Mouse (Mus musculus): ENCODE measurements around the gene Mmp28. TPM values are rescaled to one million over a fixed set of nuclear protein-coding genes. Genes with fewer than 3 reads are reported as not detected.

Mmp28 gene
- polyA plus RNA-seq, 1 experiment from 2014 or later, result 1.6 TPM

GRCm38 (mm10) chr11:83457912-83458601 lies 4.8 kb downstream of the Mmp28 start:
- no peaks in the 10 kb centered on the region for H3K36me3 ChIP-seq
- no peak for DNase-seq (ENCODE audit: low spot score)
- H3K27ac ChIP-seq (replicated peaks), result no peak overlapping the region
- peaks cover 89% of the 10 kb centered on the region for H3K27me3 ChIP-seq (ENCODE audit: low read depth, poor library complexity, severe bottlenecking)
- no peaks in the 10 kb centered on the region for H3K9me3 ChIP-seq (replicated peaks)
- no peak overlapping the region for H3K4me3 ChIP-seq
- H3K4me1 ChIP-seq, result peaks cover 48% of the 10 kb centered on the region
- 62% methylated on average over 9 of the region's 9 CpGs for WGBS

- no peak for DNase-seq (ENCODE audit: low spot score)
- peaks cover 83% of the 10 kb centered on the region for H3K27me3 ChIP-seq (ENCODE audit: low read depth, poor library complexity, severe bottlenecking)
- H3K4me1 ChIP-seq, result peaks cover 40% of the 10 kb centered on the region
- no peaks in the 10 kb centered on the region for H3K9me3 ChIP-seq (replicated peaks)
- 24% methylated on average over 7 of the region's 7 CpGs for WGBS
- peak overlapping the region; percentile 28; the same call in 1 of the 2 replicates for H3K27ac ChIP-seq (replicated peaks)
- no peaks in the 10 kb centered on the region for H3K36me3 ChIP-seq
- H3K4me3 ChIP-seq, result 0 out of 2 replicates have a peak overlapping the region, but pooled peaks have one; percentile 20
These were observed 5.6 kb downstream of the Mmp28 start for GRCm38 (mm10) chr11:83457257-83457656.

- WGBS, result 78% methylated on average over 3 of the region's 3 CpGs
- H3K27ac ChIP-seq (replicated peaks), result 0 out of 2 replicates have a peak overlapping the region, but pooled peaks have one; percentile 9
- DNase-seq (ENCODE audit: low spot score), result no peak
These were observed 7.3 kb downstream of the Mmp28 start for GRCm38 (mm10) chr11:83455608-83456007.

GRCm38 (mm10) chr11:83454548-83454947 lies 8.3 kb downstream of the Mmp28 start:
- Histone ChIP-seq H3K36me3 (no peaks in the 10 kb centered on the region), H3K27ac (replicated peaks) (0 out of 2 replicates have a peak overlapping the region, but pooled peaks have one; percentile 9), H3K4me1 (peaks cover 33% of the 10 kb centered on the region), H3K9me3 (replicated peaks) (no peaks in the 10 kb centered on the region), H3K4me3 (no peak overlapping the region), H3K27me3 (ENCODE audit: low read depth, poor library complexity, severe bottlenecking) (peaks cover 74% of the 10 kb centered on the region)
- 48% methylated on average over 4 of the region's 4 CpGs for WGBS
- no peak for DNase-seq (ENCODE audit: low spot score)

More at GRCm38 (mm10) chr11:83455608-83456007, 7.3 kb downstream of the Mmp28 start:
- H3K27me3 ChIP-seq (ENCODE audit: low read depth, poor library complexity, severe bottlenecking), result peaks cover 74% of the 10 kb centered on the region
- peaks cover 31% of the 10 kb centered on the region for H3K4me1 ChIP-seq
- no peak overlapping the region for H3K4me3 ChIP-seq
- H3K36me3 ChIP-seq, result no peaks in the 10 kb centered on the region
- no peaks in the 10 kb centered on the region for H3K9me3 ChIP-seq (replicated peaks)

- Histone ChIP-seq H3K27ac (replicated peaks) (no peak overlapping the region), H3K4me3 (no peak overlapping the region), H3K27me3 (ENCODE audit: low read depth, poor library complexity, severe bottlenecking) (peaks cover 73% of the 10 kb centered on the region), H3K9me3 (replicated peaks) (no peaks in the 10 kb centered on the region), H3K4me1 (peaks cover 38% of the 10 kb centered on the region), H3K36me3 (no peaks in the 10 kb centered on the region)
- DNase-seq (ENCODE audit: low spot score), result no peak
- WGBS, result 89% methylated on average over 10 of the region's 10 CpGs
These were observed 11.6 kb downstream of the Mmp28 start for GRCm38 (mm10) chr11:83451281-83451680.

- no peak overlapping the region for H3K27ac ChIP-seq (replicated peaks)
- no peaks in the 10 kb centered on the region for H3K9me3 ChIP-seq (replicated peaks)
- H3K4me3 ChIP-seq, result no peak overlapping the region
- H3K4me1 ChIP-seq, result peaks cover 36% of the 10 kb centered on the region
- no peaks in the 10 kb centered on the region for H3K36me3 ChIP-seq
- DNase-seq (ENCODE audit: low spot score), result no peak
- WGBS, result 39% methylated on average over 1 of the region's 1 CpGs
- peaks cover 73% of the 10 kb centered on the region for H3K27me3 ChIP-seq (ENCODE audit: low read depth, poor library complexity, severe bottlenecking)
These were observed 12.3 kb downstream of the Mmp28 start for GRCm38 (mm10) chr11:83450550-83450949.

- Histone ChIP-seq H3K27ac (replicated peaks) (peak overlapping the region; percentile 42; the same call in 1 of the 2 replicates), H3K9me3 (replicated peaks) (no peaks in the 10 kb centered on the region), H3K36me3 (no peaks in the 10 kb centered on the region), H3K4me3 (no peak overlapping the region), H3K27me3 (ENCODE audit: low read depth, poor library complexity, severe bottlenecking) (peaks cover 73% of the 10 kb centered on the region), H3K4me1 (peaks cover 39% of the 10 kb centered on the region)
- no peak for DNase-seq (ENCODE audit: low spot score)
- 68% methylated on average over 4 of the region's 4 CpGs for WGBS
These were observed 13.6 kb downstream of the Mmp28 start for GRCm38 (mm10) chr11:83449298-83449697.

GRCm38 (mm10) chr11:83448927-83449236 lies 14.0 kb downstream of the Mmp28 start:
- Histone ChIP-seq H3K36me3 (no peaks in the 10 kb centered on the region), H3K27me3 (ENCODE audit: low read depth, poor library complexity, severe bottlenecking) (peaks cover 73% of the 10 kb centered on the region), H3K4me3 (no peak overlapping the region), H3K4me1 (peaks cover 43% of the 10 kb centered on the region), H3K27ac (replicated peaks) (peak overlapping the region; percentile 42), H3K9me3 (replicated peaks) (no peaks in the 10 kb centered on the region)
- no peak for DNase-seq (ENCODE audit: low spot score)

- DNase-seq (ENCODE audit: low spot score), result peak; percentile 54
- H3K27me3 ChIP-seq (ENCODE audit: low read depth, poor library complexity, severe bottlenecking), result peaks cover 77% of the 10 kb centered on the region
- 47% methylated on average over 16 of the region's 16 CpGs for WGBS
- no peaks in the 10 kb centered on the region for H3K36me3 ChIP-seq
- H3K9me3 ChIP-seq (replicated peaks), result no peaks in the 10 kb centered on the region
- H3K4me3 ChIP-seq, result no peak overlapping the region
- H3K4me1 ChIP-seq, result peaks cover 47% of the 10 kb centered on the region
- peak overlapping the region; percentile 42 for H3K27ac ChIP-seq (replicated peaks)
These were observed 14.6 kb downstream of the Mmp28 start for GRCm38 (mm10) chr11:83448021-83448926.

GRCm38 (mm10) chr11:83447612-83448011 lies 15.3 kb downstream of the Mmp28 start:
- Histone ChIP-seq H3K4me1 (peaks cover 51% of the 10 kb centered on the region), H3K36me3 (no peaks in the 10 kb centered on the region), H3K4me3 (no peak overlapping the region), H3K27ac (replicated peaks) (0 out of 2 replicates have a peak overlapping the region, but pooled peaks have one; percentile 42), H3K9me3 (replicated peaks) (no peaks in the 10 kb centered on the region), H3K27me3 (ENCODE audit: low read depth, poor library complexity, severe bottlenecking) (peaks cover 80% of the 10 kb centered on the region)
- 76% methylated on average over 10 of the region's 10 CpGs for WGBS
- no peak for DNase-seq (ENCODE audit: low spot score)

- WGBS, result 27% methylated on average over 19 of the region's 19 CpGs
- peak overlapping the region; percentile 38 for H3K4me3 ChIP-seq
- peaks cover 86% of the 10 kb centered on the region for H3K27me3 ChIP-seq (ENCODE audit: low read depth, poor library complexity, severe bottlenecking)
- DNase-seq (ENCODE audit: low spot score), result no peak
- no peaks in the 10 kb centered on the region for H3K36me3 ChIP-seq
- no peaks in the 10 kb centered on the region for H3K9me3 ChIP-seq (replicated peaks)
- H3K4me1 ChIP-seq, result peaks cover 69% of the 10 kb centered on the region
- H3K27ac ChIP-seq (replicated peaks), result no peak overlapping the region; the same call in 1 of the 2 replicates
These were observed 17.9 kb downstream of the Mmp28 start for GRCm38 (mm10) chr11:83445001-83445400.

- no peak for DNase-seq (ENCODE audit: low spot score)
- H3K27ac ChIP-seq (replicated peaks), result no peak overlapping the region
- peaks cover 63% of the 10 kb centered on the region for H3K4me1 ChIP-seq
- H3K36me3 ChIP-seq, result no peaks in the 10 kb centered on the region
- peaks cover 86% of the 10 kb centered on the region for H3K27me3 ChIP-seq (ENCODE audit: low read depth, poor library complexity, severe bottlenecking)
- H3K9me3 ChIP-seq (replicated peaks), result no peaks in the 10 kb centered on the region
- H3K4me3 ChIP-seq, result no peak overlapping the region
- WGBS, result 7% methylated on average over 7 of the region's 7 CpGs
These were observed 19.0 kb downstream of the Mmp28 start for GRCm38 (mm10) chr11:83443824-83444223.
